Mouse (Mus musculus): ENCODE data around the gene Trp53tg5.

The Trp53tg5 gene

GRCm38 (mm10) chr2:164473624-164474023 lies at the start of gene Trp53tg5:
Gene Trp53tg5, minus strand, starts transcription at chr2:164473724.
- DNase-seq (ENCODE audit: low spot score) = no peak

- no peak for DNase-seq (ENCODE audit: low spot score)
These were observed 48.8 kb upstream of the Trp53tg5 start for GRCm38 (mm10) chr2:164522280-164522679.

GRCm38 (mm10) chr2:164521841-164522240 lies 48.3 kb upstream of the Trp53tg5 start:
- peak; percentile 33 for DNase-seq (ENCODE audit: low spot score)

GRCm38 (mm10) chr2:164520782-164521181 lies 47.3 kb upstream of the Trp53tg5 start:
- no peak for DNase-seq (ENCODE audit: low spot score)

DNA sequence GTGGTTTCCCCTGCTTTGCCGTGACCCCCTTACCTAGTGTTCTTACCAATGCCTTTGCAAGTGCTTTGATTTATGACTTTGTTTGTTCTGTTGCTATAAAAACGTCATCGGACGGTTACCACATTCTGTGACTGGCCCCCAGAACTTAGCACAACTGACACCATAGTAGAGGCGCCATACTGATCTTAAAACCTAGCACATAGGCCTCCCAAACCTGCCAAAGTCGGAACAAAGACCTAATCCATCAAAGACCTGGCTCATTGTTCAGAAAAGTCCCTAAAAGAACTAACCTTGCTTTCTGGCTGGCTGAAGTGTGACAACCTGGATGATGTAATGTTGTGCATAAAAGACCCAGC lies 45.6 kb upstream of the Trp53tg5 start:
- DNase-seq (ENCODE audit: low spot score) = no peak

GRCm38 (mm10) chr2:164518266-164519170 lies 45.0 kb upstream of the Trp53tg5 start:
- DNase-seq (ENCODE audit: low spot score) = no peak

GRCm38 (mm10) chr2:164517485-164518221 lies 44.1 kb upstream of the Trp53tg5 start:
- peak; percentile 41 for DNase-seq (ENCODE audit: low spot score)

DNA sequence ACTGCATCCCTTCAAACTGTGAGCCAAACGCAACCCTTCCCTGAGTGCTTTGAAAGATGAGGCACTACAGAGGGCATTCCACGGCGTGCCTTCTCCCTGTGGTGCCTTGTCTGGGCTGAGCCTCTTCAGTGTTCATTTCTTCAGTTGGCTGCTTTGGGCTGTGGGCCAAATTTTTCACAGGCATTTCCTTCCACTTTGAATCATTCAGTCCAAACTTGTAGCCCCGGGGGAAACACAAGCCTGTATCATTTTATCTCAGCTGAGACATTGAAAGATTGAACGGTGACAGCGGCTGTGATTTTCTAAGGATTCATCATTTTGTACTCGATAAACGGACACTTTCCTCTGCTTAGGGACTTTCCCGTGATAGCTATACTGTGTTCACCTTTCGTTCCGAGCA lies 43.1 kb upstream of the Trp53tg5 start:
- no peak for DNase-seq (ENCODE audit: low spot score)

DNA sequence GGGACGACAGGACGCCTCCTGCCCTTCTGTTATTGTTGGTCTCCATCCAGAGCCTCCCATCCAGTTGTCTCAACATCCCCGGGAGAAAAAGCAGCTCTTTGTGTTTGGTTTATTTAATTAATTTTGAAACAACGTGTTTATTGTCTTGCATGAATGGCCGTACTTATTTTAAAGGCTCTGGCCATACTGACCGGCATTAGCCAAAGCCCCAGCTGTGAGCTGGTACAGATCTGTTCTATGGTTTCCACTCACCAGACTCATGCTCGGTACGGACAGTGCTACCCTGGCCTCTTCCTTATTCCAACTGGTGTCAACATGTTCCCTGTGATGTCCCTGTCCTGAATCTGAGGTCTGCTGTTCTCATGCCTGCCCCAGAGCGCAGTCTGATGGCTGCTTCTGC lies 42.4 kb upstream of the Trp53tg5 start:
- DNase-seq (ENCODE audit: low spot score) = no peak

DNA sequence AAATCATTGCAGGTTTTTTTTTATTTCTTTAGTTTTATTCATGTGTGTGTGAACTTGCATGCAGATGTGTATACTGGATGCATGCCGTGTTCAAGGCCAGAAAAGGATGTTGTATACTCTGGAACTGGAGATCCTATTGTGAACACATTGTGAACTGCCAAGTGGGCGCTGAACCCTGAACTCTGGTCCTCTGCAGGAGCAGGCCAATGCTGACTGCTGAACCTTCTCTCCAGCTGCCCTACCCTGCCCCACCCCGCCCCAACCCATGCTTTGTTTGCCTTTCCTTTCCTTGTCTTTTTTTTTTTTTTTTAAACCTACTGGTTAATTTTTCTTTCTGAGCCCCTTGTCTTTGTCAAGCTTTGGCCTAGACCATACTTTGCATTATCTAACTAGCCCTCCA lies 41.4 kb upstream of the Trp53tg5 start:
- DNase-seq (ENCODE audit: low spot score) = no peak

GRCm38 (mm10) chr2:164513389-164513788 lies 39.9 kb upstream of the Trp53tg5 start:
- no peak for DNase-seq (ENCODE audit: low spot score)

GRCm38 (mm10) chr2:164512121-164512909 lies 38.8 kb upstream of the Trp53tg5 start:
- DNase-seq (ENCODE audit: low spot score) = no peak

GRCm38 (mm10) chr2:164510621-164511190 lies 37.2 kb upstream of the Trp53tg5 start:
- no peak for DNase-seq (ENCODE audit: low spot score)

DNA sequence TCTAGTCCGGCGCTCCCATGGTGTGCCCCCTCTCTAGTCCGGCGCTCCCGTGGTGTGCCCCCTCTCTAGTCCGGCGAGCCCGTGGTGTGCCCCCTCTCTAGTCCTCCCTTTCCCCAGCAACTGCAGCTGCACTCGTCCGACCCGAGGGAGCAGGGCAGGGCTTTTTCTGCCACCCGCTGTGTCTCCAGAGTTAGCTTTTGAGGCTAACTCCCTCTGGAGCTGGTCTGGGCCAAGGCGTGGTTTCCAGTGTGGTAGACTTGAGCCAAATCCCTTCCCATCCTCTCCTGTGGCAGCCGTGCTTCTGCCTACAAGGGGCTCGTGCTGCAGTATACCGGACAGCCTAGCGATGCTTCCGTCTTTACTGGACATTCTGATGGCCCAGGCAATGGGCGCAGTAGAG lies 34.3 kb upstream of the Trp53tg5 start:
- no peak for DNase-seq (ENCODE audit: low spot score)

DNA sequence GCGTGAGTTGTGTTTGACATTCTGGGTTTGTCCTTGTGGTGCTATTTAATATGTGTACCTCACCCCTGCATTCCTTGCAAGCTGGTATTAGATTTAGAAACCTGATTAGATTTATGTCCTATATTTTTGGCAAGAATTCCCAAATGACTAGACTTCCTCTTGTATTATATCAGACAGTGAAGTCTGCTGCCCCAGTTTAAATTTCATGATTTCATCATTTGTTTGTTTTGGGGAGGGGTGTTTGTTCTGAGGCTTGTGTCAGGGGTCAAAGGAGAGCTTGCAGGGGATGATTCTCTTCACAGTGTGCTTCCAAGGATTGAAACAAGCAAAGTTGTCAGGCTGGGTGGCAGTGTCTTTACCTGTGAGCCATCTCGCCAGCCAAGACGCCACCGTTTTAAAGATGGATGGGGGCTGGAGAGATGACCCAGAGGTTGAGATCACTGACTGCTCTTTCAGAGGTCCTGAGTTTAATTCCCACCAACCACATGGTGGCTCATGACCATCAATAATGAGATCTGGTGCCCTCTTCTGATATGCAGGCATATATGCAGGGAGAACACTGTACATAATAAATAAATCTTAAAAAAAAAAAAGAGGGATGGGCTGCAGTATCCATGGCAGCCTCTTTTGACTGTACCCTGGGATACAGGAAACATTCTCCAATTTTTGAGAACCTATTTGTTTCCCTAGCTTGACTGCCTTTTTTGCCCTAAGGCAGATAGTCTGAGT lies 32.3 kb upstream of the Trp53tg5 start:
- DNase-seq (ENCODE audit: low spot score) = no peak

- DNase-seq (ENCODE audit: low spot score) = no peak
These were observed 31.4 kb upstream of the Trp53tg5 start for GRCm38 (mm10) chr2:164504919-164505318.

GRCm38 (mm10) chr2:164500511-164500910 lies 27.0 kb upstream of the Trp53tg5 start:
- no peak for DNase-seq (ENCODE audit: low spot score)

- DNase-seq (ENCODE audit: low spot score) = no peak
These were observed 25.8 kb upstream of the Trp53tg5 start for GRCm38 (mm10) chr2:164499317-164499716.

DNA sequence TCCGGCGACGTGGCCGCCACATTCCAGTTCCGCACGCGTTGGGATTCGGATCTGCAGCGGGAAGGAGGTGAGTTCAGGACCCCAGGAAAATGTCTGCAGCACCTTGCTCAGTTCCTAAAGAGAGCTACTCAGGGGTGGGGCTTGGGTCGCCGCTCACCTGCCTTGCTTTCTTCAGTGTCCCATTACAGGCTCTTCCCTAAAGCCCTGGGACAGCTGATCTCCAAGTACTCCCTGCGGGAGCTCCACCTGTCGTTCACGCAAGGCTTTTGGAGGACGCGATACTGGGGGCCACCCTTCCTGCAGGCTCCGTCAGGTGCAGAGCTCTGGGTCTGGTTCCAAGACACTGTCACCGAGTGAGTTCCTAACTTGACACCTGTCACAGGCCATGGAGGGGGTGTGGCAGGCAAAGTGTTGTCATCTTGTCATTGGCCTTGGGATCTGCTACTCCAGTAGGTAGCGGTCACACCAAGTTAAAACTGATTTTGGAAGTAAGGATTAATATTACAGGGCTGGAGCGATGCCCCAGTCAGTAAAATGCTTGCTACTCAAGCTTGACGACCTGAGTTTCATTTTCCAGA lies 24.3 kb upstream of the Trp53tg5 start:
- no peak for DNase-seq (ENCODE audit: low spot score)

DNA sequence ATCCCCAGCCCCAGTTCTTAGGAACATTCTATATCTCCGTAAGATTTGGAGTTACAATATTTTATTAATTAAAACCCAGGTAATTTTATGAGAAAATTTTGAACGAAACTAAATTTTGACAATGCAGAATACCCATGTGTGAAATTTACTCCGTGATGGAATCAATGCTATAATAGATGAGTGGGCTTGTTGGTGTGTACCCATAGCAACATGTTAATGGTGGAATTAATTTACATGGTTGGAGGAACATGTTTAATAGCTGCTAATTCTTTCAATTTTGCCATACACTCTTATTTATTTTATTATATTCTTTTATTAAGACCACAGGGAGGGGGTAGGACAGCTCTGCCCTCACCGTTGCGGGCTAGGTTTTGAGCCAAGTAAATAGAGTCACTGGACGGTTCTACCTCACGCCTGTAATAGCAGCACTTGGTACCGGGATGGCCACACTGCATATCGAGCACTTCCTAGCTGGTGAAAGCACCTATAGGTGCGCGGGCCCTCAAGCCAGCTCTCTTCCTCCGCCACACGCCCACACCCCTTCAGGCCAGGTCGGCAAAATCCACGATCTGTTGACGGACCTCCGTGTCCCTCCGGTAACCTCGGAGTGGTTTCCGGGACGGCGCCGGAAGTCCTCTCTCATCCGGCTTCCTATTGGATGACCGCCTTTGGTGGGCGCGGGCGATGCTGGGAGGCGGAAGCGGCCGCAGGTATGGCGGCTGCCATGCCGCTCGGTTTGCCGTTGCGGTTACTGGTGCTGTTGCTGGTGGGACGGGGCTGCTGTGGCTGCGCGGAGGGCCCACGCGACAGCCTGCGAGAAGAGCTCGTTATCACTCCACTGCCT lies 23.5 kb upstream of the Trp53tg5 start, which contains the start of gene Pigt:
Gene Pigt (plus strand): TSS at position 674 of the 844 bp plus-strand sequence.
- peak; percentile 71 for DNase-seq (ENCODE audit: low spot score)
